Mouse (Mus musculus) heart, embryonic 13.5 days (tissue): ENCODE measurements around the gene Thnsl2. TPM values are rescaled to one million over a fixed set of nuclear protein-coding genes. Genes with fewer than 3 reads are reported as not detected.

ENCODE experiments used
- ATAC-seq: fragments of 200-750 bp; cut with Nextera tagmentation; 2 replicates; pipeline ENCODE4 v1.8.0; 2017; ENCODE audit warnings: moderate TSS enrichment; ENCODE audit not compliant: insufficient number of reproducible peaks, low FRiP score, low TSS enrichment; ENCODE audit errors: extremely low read depth
- H3K27ac ChIP-seq: fragments of 300-500 bp; sonication (generic); replicated peaks from 2 replicates; pipeline ENCODE4 v1.5.1; 2015; ENCODE audit warnings: moderate library complexity, mild to moderate bottlenecking, inconsistent platforms
- H3K27me3 ChIP-seq: fragments of 300-500 bp; sonication (generic); replicated peaks from 2 replicates; pipeline ENCODE4 v1.6.1; 2015; ENCODE audit warnings: mild to moderate bottlenecking, inconsistent platforms
- H3K36me3 ChIP-seq: fragments of 300-500 bp; sonication (generic); 2 replicates; pipeline ENCODE4 v1.6.1; 2015; ENCODE audit warnings: mild to moderate bottlenecking, inconsistent platforms
- H3K4me1 ChIP-seq: fragments of 300-500 bp; sonication (generic); 2 replicates; pipeline ENCODE4 v1.6.1; 2015; ENCODE audit warnings: inconsistent platforms
- H3K4me2 ChIP-seq: fragments of 300-500 bp; sonication (generic); 2 replicates; pipeline ENCODE4 v1.6.1; 2015; ENCODE audit warnings: inconsistent platforms, mild to moderate bottlenecking, moderate library complexity
- H3K4me3 ChIP-seq: fragments of 300-500 bp; sonication (generic); 2 replicates; pipeline ENCODE4 v1.5.1; 2015; ENCODE audit warnings: moderate library complexity, mild to moderate bottlenecking, inconsistent platforms
- H3K9ac ChIP-seq: fragments of 300-500 bp; sonication (generic); 2 replicates; pipeline ENCODE4 v1.6.1; 2015; ENCODE audit warnings: inconsistent platforms, mild to moderate bottlenecking, moderate library complexity
- H3K9me3 ChIP-seq: fragments of 300-500 bp; sonication (generic); 2 replicates; pipeline ENCODE4 v1.6.1; 2016; ENCODE audit warnings: inconsistent platforms
- WGBS: fragments of 180-500 bp; shearing (Covaris S2); methylation state at CpG from one replicate; pipeline ENCODE4 v1.1.7; 2015; ENCODE audit warnings: mixed read lengths; 5-methylcytosine and 5-hydroxymethylcytosine counted together
- polyA plus RNA-seq: library from polyadenylated mRNA; unstranded; fragments of >200 nt; fragmentation: Nextera tagmentation; extraction: Ambion mirVana; gene quantifications from 2 replicates; pipeline ENCODE4 v1.2.1, GENCODE M21; 2015

The Thnsl2 gene
- polyA plus RNA-seq, 1 experiment from 2014 or later, result 4.5 TPM

DNA sequence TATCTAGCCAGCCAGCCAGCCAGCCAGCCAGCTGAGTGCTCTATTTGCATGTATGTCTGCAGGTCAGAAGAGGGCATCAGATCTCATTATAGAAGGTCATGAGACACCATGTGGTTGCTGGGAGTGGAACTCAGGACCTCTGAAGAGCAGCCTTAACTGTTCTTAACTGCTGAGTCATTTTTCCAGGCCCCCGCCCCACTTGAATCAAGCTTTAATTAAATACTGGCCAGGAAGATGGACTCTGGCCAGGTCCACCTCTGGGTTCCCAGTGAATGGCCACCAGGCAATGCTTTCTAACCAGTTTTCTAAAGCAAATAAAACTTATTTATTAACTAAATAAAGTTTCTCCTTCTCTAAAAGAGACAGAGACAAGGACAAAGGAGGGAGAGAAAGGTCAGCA lies 14.0 kb downstream of the Thnsl2 start:
- Histone ChIP-seq H3K4me1 (no peaks in the 10 kb centered on the region), H3K27ac (no peak overlapping the region), H3K9ac (no peak overlapping the region), H3K9me3 (no peaks in the 10 kb centered on the region), H3K36me3 (no peaks in the 10 kb centered on the region), H3K4me3 (no peak overlapping the region), H3K27me3 (no peaks in the 10 kb centered on the region), H3K4me2 (no peak overlapping the region)
- 70% methylated on average over 1 of the region's 1 CpGs for WGBS
- ATAC-seq, result no peak

DNA sequence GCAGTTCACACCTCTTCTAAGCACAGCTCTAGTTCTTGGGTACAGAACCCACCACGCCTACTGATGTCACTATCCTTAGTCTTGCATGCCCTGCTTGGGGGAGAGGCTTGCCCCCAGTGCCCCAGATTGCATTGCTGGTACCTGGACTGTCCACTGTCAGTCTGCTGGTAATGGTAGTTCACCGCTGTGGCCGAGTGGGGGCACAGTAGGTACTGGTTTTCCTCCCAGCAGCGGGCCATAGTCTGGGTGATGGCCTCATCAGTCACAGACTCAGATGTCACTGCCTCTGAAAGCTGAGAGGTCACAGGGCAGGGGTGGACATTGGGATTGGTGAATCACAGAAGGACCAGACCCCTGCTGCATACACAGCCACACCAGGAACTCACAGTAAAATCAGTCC lies 15.2 kb downstream of the Thnsl2 start:
- no peaks in the 10 kb centered on the region for H3K27me3 ChIP-seq
- no peaks in the 10 kb centered on the region for H3K4me1 ChIP-seq
- ATAC-seq, result no peak
- WGBS, result 48% methylated on average over 4 of the region's 4 CpGs
- no peak overlapping the region for H3K4me3 ChIP-seq
- H3K9me3 ChIP-seq, result no peaks in the 10 kb centered on the region
- no peak overlapping the region for H3K9ac ChIP-seq
- no peak overlapping the region for H3K4me2 ChIP-seq
- H3K36me3 ChIP-seq, result no peaks in the 10 kb centered on the region
- H3K27ac ChIP-seq, result no peak overlapping the region

DNA sequence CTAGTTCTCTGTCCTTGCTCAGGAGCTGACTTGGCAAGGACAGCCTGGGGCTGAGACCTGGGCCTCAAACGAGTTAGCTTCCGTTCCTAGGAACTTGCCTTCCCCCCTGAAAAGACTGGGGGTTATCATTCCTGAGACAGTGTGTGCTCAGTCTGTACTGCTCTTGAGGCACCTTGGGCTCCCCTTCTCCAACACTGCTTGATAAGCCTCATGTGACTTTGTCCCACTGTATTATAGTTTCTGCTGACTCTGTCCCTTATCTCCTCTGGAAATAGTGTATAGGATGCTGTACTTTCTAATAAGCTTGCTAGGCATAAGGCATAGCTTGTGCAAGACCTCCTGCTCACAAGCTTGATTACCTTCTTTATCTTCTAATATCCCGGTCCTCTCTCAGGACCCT lies 17.9 kb downstream of the Thnsl2 start:
- H3K36me3 ChIP-seq, result no peaks in the 10 kb centered on the region
- H3K4me1 ChIP-seq, result no peaks in the 10 kb centered on the region
- no peaks in the 10 kb centered on the region for H3K9me3 ChIP-seq
- H3K27me3 ChIP-seq, result no peaks in the 10 kb centered on the region
- ATAC-seq, result no peak
- H3K4me3 ChIP-seq, result no peak overlapping the region
- no peak overlapping the region for H3K27ac ChIP-seq
- no peak overlapping the region for H3K4me2 ChIP-seq
- H3K9ac ChIP-seq, result no peak overlapping the region
- 57% methylated on average over 3 of the region's 3 CpGs for WGBS

DNA sequence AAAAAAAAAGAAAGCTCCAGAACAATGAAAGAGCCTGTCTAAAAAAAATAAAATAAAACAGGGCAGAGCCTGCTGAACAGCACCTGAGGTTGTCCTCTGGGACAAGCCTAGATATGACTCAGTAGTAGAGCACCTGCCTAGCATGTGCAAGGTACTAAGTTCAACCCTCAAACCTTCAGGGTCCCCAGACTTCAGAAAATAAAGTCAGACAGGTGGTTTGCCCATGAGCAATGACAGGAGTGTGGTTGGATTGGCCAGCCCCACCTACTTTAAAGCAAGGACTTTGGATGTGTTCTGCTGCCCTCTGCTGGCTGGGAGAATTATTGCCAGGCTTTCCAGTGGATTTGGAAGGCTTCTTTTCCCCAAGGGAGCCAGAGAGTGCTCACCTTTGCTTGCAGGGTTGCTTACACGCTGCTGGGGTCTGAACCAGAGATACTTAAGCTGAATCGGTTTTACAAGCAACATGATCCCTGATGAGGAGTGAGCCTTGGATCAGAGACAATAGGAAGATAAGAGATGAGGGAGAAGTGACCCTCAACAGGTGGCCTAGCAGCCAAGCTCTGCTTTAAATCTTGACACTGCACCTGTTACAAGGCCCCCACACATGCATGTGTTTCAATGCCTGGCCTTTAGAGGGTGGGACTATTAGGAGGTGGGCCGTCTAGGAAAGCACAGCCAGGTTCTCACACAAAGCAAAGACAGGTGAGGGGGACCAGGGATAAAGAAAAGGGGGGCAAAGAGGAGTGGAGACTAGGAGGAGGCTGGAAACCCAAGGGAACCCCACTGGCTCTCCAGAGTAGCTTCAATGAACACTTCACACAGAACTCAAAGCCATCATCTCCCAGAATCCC lies 19.0 kb downstream of the Thnsl2 start:
- no peak overlapping the region for H3K4me2 ChIP-seq
- H3K27me3 ChIP-seq, result no peaks in the 10 kb centered on the region
- no peak for ATAC-seq
- no peaks in the 10 kb centered on the region for H3K36me3 ChIP-seq
- H3K9ac ChIP-seq, result no peak overlapping the region
- H3K27ac ChIP-seq, result no peak overlapping the region
- no peaks in the 10 kb centered on the region for H3K4me1 ChIP-seq
- no peak overlapping the region for H3K4me3 ChIP-seq
- 6% methylated on average over 3 of the region's 3 CpGs for WGBS
- H3K9me3 ChIP-seq, result no peaks in the 10 kb centered on the region

DNA sequence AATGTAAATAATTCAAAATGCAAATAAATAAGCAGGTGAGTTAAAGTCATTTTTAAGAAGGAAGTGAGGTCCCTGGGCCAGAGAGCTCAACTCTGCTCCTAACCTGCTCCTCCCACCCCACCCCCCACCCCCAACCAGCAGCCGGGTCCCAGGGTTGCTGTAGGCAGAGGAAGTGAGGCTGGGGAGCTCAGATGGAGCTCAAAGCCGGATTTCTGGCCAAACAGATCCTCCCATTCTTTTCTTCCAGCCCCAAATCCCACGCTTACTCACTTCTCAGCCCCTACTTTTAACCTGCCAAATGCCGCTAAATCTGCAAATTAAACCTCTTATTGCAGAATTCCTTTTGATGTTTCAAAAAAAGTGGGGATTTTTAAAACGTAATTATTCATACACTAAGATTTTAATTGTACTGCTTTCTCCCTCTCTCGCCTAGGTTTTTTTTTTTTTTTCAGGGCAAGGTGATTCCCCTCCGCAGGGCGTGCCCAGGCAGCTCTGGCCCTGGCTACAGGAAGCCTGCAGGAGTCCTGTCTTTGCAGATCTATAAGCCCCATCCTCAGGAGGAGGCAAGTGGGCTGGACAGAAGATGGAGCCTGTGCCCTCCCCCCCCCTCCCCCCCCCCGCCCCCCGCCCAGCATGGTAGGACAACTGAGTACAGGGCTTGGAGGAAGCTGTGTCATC lies 24.5 kb downstream of the Thnsl2 start:
- WGBS, result 15% methylated on average over 8 of the region's 10 CpGs
- no peak overlapping the region; the same call in 1 of the 2 replicates for H3K4me2 ChIP-seq
- no peaks in the 10 kb centered on the region for H3K9me3 ChIP-seq
- ATAC-seq, result no peak
- no peak overlapping the region for H3K9ac ChIP-seq
- no peak overlapping the region for H3K27ac ChIP-seq
- no peaks in the 10 kb centered on the region for H3K27me3 ChIP-seq
- H3K4me3 ChIP-seq, result no peak overlapping the region
- H3K36me3 ChIP-seq, result no peaks in the 10 kb centered on the region
- H3K4me1 ChIP-seq, result no peaks in the 10 kb centered on the region

DNA sequence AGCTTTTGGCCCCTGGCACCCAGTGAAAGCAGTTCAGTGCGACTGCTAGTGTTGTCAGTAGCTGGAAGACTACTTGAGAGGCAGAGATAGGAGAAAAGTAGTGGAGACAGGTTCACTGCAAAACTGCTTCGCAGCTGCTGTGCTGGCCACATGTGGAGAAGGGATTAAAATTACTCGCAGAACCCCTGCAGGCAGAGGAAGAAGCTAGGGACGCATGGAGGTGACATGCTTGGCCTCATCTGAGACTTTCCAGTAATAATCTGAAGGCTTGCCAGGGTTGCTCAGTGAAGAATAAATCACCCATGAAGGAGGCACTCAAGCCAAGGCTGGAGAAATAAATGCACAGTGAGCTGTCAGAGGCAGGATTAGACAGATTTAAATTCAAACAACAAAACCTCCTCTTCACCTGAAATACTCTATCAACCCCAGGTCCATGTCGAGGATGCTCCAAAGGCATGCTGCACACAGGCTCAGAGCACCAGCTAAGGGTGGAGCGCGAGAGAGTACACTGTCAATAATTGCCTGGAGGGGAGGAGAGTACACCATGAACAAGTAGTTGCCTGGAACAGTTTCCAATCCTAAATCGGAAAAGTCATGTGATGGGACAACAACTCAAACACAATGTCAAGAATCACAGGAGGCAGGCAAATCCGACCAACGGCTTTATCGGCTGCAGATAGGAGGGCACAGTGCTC lies 32.7 kb downstream of the Thnsl2 start:
- Histone ChIP-seq H3K27me3 (no peaks in the 10 kb centered on the region), H3K27ac (no peak overlapping the region), H3K9me3 (no peaks in the 10 kb centered on the region), H3K4me2 (no peak overlapping the region), H3K36me3 (no peaks in the 10 kb centered on the region), H3K9ac (no peak overlapping the region), H3K4me1 (no peaks in the 10 kb centered on the region), H3K4me3 (no peak overlapping the region)
- ATAC-seq, result no peak
- WGBS, result 56% methylated on average over 11 of the region's 11 CpGs

DNA sequence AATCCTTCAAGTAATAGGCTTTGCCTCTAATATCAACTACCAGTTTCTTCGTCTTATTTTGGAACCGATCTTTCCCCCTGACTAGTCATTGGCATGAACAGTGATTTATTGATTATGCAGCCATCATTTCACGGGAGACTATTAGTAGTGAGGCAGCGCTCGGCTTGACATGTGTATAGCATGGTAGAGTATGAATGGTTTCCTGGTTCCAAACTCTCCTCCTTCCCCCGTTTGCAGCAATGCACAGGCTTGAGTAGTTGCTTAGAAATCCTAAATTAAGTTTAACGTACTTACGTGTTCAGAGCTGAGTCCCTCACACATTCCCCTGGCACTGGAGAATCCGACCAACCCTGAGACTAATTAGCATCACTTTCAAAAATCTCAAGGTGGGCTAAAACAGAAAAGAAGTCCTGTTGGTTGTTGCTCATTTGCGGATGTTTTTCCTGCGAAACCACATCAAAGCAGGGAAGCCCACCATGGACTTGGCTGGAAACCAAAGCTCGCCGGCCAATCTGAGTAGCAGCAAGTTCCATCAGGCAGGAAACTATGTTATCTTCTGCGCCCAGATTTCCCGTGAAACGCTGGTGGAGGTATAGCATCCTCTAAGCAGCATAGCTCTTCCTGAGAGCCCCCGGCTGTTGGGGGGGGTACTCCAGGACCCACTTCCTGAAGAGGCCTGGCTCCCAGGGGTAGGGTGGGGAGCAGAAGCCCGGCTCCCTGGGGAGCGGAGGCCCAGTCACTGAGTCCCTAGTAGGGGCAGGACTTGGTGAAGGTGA lies 37.9 kb downstream of the Thnsl2 start:
- Histone ChIP-seq H3K36me3 (no peaks in the 10 kb centered on the region), H3K4me1 (no peaks in the 10 kb centered on the region), H3K4me3 (no peak overlapping the region), H3K9ac (no peak overlapping the region), H3K4me2 (0 out of 2 replicates have a peak overlapping the region, but pooled peaks have one; percentile 27), H3K27me3 (no peaks in the 10 kb centered on the region), H3K9me3 (no peaks in the 10 kb centered on the region), H3K27ac (peak overlapping the region; percentile 66; the same call in 1 of the 2 replicates)
- ATAC-seq, result peak; percentile 46; the same call in 1 of the 2 replicates
- WGBS, result 55% methylated on average over 19 of the region's 19 CpGs

DNA sequence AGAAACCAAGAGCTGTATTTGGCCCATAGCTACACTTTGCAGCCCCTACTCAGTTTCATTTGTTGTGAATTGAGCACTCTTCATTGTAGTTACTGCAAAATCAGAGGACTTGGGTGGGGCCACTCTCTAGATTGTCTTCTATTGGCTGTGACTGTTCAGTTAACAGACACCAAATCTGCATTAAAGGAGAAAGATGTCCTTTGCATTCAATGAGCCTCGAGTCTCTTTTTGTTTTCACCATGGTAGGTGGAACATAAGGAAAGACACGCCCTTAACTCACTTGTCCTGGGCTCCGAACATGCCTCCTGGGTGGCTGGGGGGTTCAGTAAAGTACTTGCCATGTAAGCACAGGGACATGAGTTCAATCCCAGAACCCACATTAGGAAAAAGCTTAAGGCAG lies 48.1 kb downstream of the Thnsl2 start:
- H3K4me3 ChIP-seq, result no peak overlapping the region
- H3K4me1 ChIP-seq, result no peaks in the 10 kb centered on the region
- H3K9me3 ChIP-seq, result no peaks in the 10 kb centered on the region
- no peak for ATAC-seq
- no peak overlapping the region for H3K27ac ChIP-seq
- 75% methylated on average over 3 of the region's 3 CpGs for WGBS
- no peaks in the 10 kb centered on the region for H3K36me3 ChIP-seq
- H3K27me3 ChIP-seq, result no peaks in the 10 kb centered on the region
- no peak overlapping the region for H3K9ac ChIP-seq
- H3K4me2 ChIP-seq, result no peak overlapping the region

DNA sequence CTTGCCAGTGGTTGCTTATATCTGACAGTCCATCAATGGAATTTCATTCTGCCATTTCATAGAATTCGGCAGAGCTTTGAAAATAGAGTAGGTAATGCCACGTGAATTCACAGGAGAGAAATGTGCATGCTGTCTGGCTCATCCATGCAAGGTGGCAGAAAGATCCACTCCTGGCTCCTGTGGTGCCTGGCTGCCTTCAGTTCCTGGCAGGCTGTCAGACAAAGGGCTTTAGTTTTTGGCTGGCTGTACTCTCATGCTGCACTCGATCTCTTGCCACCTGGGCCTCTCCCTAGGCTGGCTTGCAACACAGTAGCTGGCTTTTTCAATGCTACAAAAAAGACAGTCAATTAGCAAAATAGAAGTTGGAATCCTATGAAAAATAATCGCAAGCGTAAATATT lies 49.5 kb downstream of the Thnsl2 start:
- no peaks in the 10 kb centered on the region for H3K27me3 ChIP-seq
- H3K4me3 ChIP-seq, result no peak overlapping the region
- no peaks in the 10 kb centered on the region for H3K4me1 ChIP-seq
- no peak overlapping the region for H3K9ac ChIP-seq
- 68% methylated on average over 5 of the region's 5 CpGs for WGBS
- ATAC-seq, result no peak
- no peak overlapping the region for H3K27ac ChIP-seq
- no peaks in the 10 kb centered on the region for H3K36me3 ChIP-seq
- no peak overlapping the region for H3K4me2 ChIP-seq
- H3K9me3 ChIP-seq, result no peaks in the 10 kb centered on the region

DNA sequence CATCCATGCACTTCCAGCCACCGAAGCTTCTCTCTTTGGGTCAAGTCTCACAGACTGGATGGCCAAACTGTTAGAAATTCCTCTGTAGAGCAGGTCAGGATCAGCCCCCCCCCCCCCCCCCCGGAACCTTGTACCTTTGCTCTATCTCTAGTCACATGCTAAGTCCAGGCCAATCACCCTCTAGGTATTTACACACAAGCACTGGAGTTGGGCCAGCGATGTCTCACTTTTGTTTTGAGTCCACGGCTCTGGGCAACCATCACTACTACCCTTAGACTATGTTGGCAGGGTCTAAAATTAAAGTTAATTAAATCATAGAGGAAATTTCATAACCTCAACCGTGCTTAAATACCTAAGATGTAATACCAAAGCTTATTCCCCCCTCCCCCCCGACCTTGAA lies 50.6 kb downstream of the Thnsl2 start:
- no peaks in the 10 kb centered on the region for H3K27me3 ChIP-seq
- 76% methylated on average over 6 of the region's 6 CpGs for WGBS
- H3K4me1 ChIP-seq, result 0 out of 2 replicates have a peak, but pooled peaks cover 2% of the 10 kb centered on the region
- H3K9ac ChIP-seq, result no peak overlapping the region
- no peak for ATAC-seq
- H3K36me3 ChIP-seq, result no peaks in the 10 kb centered on the region
- H3K4me3 ChIP-seq, result no peak overlapping the region
- no peaks in the 10 kb centered on the region for H3K9me3 ChIP-seq
- H3K4me2 ChIP-seq, result no peak overlapping the region
- H3K27ac ChIP-seq, result no peak overlapping the region

DNA sequence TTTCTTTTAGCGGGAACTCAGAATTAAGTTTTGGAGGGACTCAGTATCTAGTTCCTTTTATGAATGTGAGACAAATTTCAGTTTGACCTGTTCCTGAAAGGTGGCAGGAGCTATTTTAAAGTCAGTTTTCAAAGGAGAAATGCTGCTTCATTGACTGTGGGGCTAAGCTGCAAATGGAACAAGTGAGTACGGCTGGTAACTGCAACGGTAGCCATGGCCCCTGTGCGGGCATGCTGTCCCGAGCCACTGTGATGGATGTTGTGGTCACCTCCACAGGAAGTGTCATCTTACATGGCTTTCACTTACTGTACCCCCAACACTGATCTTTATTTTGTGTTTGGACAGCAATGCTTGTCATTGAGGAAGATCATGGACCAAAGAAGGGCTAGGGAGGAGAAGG lies 53.8 kb downstream of the Thnsl2 start:
- WGBS, result 66% methylated on average over 5 of the region's 5 CpGs
- 0 out of 2 replicates have a peak, but pooled peaks cover 3% of the 10 kb centered on the region for H3K4me1 ChIP-seq

More for the DNA sequence above, 53.8 kb downstream of the Thnsl2 start:
- no peak overlapping the region for H3K9ac ChIP-seq
- H3K9me3 ChIP-seq, result 0 out of 2 replicates have a peak, but pooled peaks cover 7% of the 10 kb centered on the region
- H3K27me3 ChIP-seq, result no peaks in the 10 kb centered on the region
- ATAC-seq, result no peak
- H3K4me3 ChIP-seq, result no peak overlapping the region
- no peaks in the 10 kb centered on the region for H3K36me3 ChIP-seq
- H3K27ac ChIP-seq, result no peak overlapping the region
- H3K4me2 ChIP-seq, result no peak overlapping the region
